Mouse (Mus musculus) limb, embryonic 13.5 days (tissue): ENCODE measurements around the gene Sidt2. TPM values are rescaled to one million over a fixed set of nuclear protein-coding genes. Genes with fewer than 3 reads are reported as not detected.

ENCODE experiments used
- ATAC-seq: fragments of 200-750 bp; cut with Nextera tagmentation; 2 replicates; pipeline ENCODE4 v1.8.0; 2017; ENCODE audit warnings: low read depth, moderate number of reproducible peaks, moderate TSS enrichment; ENCODE audit not compliant: low FRiP score
- H3K27ac ChIP-seq: fragments of 300-500 bp; sonication (generic); 2 replicates; pipeline ENCODE4 v1.5.1; 2015; ENCODE audit warnings: inconsistent platforms, mild to moderate bottlenecking, moderate library complexity
- H3K27me3 ChIP-seq: fragments of 300-500 bp; sonication (generic); 2 replicates; pipeline ENCODE4 v1.6.1; 2015; ENCODE audit warnings: mild to moderate bottlenecking, inconsistent platforms
- H3K36me3 ChIP-seq: fragments of 300-500 bp; sonication (generic); 2 replicates; pipeline ENCODE4 v1.6.1; 2015; ENCODE audit warnings: inconsistent platforms, mild to moderate bottlenecking, moderate library complexity
- H3K4me1 ChIP-seq: fragments of 300-500 bp; sonication (generic); 2 replicates; pipeline ENCODE4 v1.6.1; 2015; ENCODE audit warnings: inconsistent platforms
- H3K4me2 ChIP-seq: fragments of 300-500 bp; sonication (generic); replicated peaks from 2 replicates; pipeline ENCODE4 v1.6.1; 2015; ENCODE audit warnings: inconsistent platforms, mild to moderate bottlenecking, moderate library complexity
- H3K4me3 ChIP-seq: fragments of 300-500 bp; sonication (generic); 2 replicates; pipeline ENCODE4 v1.5.1; 2015; ENCODE audit warnings: moderate library complexity, mild to moderate bottlenecking, inconsistent platforms
- H3K9ac ChIP-seq: fragments of 300-500 bp; sonication (generic); 2 replicates; pipeline ENCODE4 v1.6.1; 2015; ENCODE audit warnings: mild to moderate bottlenecking, inconsistent platforms
- H3K9me3 ChIP-seq: fragments of 300-500 bp; sonication (generic); 2 replicates; pipeline ENCODE4 v1.6.1; 2016; ENCODE audit warnings: inconsistent platforms
- WGBS: fragments of 180-500 bp; shearing (Covaris S2); methylation state at CpG from one replicate; pipeline ENCODE4 v1.1.7; 2015; 5-methylcytosine and 5-hydroxymethylcytosine counted together
- polyA plus RNA-seq: library from polyadenylated mRNA; unstranded; fragments of >200 nt; fragmentation: Nextera tagmentation; extraction: Ambion mirVana; gene quantifications from 2 replicates; pipeline ENCODE4 v1.2.1, GENCODE M21; 2015

Gene Sidt2
- polyA plus RNA-seq, 1 experiment from 2014 or later, result 40.0 TPM

- H3K4me3 ChIP-seq, result no peak overlapping the region
- no peak overlapping the region for H3K27ac ChIP-seq
- peak; percentile 42; the same call in 1 of the 2 replicates for ATAC-seq
- H3K36me3 ChIP-seq, result peaks cover 39% of the 10 kb centered on the region
- 0 out of 2 replicates have a peak, but pooled peaks cover 2% of the 10 kb centered on the region for H3K27me3 ChIP-seq
- 66% methylated on average over 11 of the region's 11 CpGs for WGBS
- no peaks in the 10 kb centered on the region for H3K9me3 ChIP-seq
- H3K4me2 ChIP-seq, result no peak overlapping the region
- H3K4me1 ChIP-seq, result peaks cover 26% of the 10 kb centered on the region
- H3K9ac ChIP-seq, result no peak overlapping the region; the same call in 1 of the 2 replicates
Observed at GRCm38 (mm10) chr9:45932571-45933415, 22.3 kb downstream of the Sidt2 start.

- no peak overlapping the region for H3K27ac ChIP-seq
- no peak for ATAC-seq
- no peak overlapping the region for H3K9ac ChIP-seq
- WGBS, result 50% methylated on average over 1 of the region's 1 CpGs
- H3K4me3 ChIP-seq, result no peak overlapping the region
- H3K4me1 ChIP-seq, result peaks cover 26% of the 10 kb centered on the region
- peaks cover 47% of the 10 kb centered on the region for H3K36me3 ChIP-seq
- no peaks in the 10 kb centered on the region for H3K9me3 ChIP-seq
- 0 out of 2 replicates have a peak, but pooled peaks cover 2% of the 10 kb centered on the region for H3K27me3 ChIP-seq
- H3K4me2 ChIP-seq, result no peak overlapping the region
Observed at GRCm38 (mm10) chr9:45931958-45932357, 23.1 kb downstream of the Sidt2 start.

GRCm38 (mm10) chr9:45929285-45929684, 25.8 kb downstream of the Sidt2 start:
- no peak for ATAC-seq
- WGBS, result 80% methylated on average over 5 of the region's 5 CpGs
- H3K36me3 ChIP-seq, result peaks cover 70% of the 10 kb centered on the region
- no peak overlapping the region for H3K4me3 ChIP-seq
- H3K4me1 ChIP-seq, result peaks cover 9% of the 10 kb centered on the region
- no peaks in the 10 kb centered on the region for H3K27me3 ChIP-seq
- no peaks in the 10 kb centered on the region for H3K9me3 ChIP-seq
- H3K9ac ChIP-seq, result no peak overlapping the region
- no peak overlapping the region for H3K27ac ChIP-seq
- no peak overlapping the region for H3K4me2 ChIP-seq

- Histone ChIP-seq H3K4me3 (no peak overlapping the region), H3K27me3 (no peaks in the 10 kb centered on the region)
Observed at GRCm38 (mm10) chr9:45919895-45920294, 35.2 kb downstream of the Sidt2 start.

GRCm38 (mm10) chr9:45917041-45917934, 37.8 kb downstream of the Sidt2 start:
- H3K9ac ChIP-seq, result no peak overlapping the region
- H3K4me2 ChIP-seq, result no peak overlapping the region
- no peak overlapping the region for H3K4me3 ChIP-seq
- no peaks in the 10 kb centered on the region for H3K4me1 ChIP-seq
- ATAC-seq, result no peak
- H3K27me3 ChIP-seq, result no peaks in the 10 kb centered on the region
- H3K27ac ChIP-seq, result no peak overlapping the region
- peaks cover 94% of the 10 kb centered on the region for H3K36me3 ChIP-seq
- 91% methylated on average over 5 of the region's 5 CpGs for WGBS
- no peaks in the 10 kb centered on the region for H3K9me3 ChIP-seq

More at GRCm38 (mm10) chr9:45919895-45920294, 35.2 kb downstream of the Sidt2 start:
- no peak overlapping the region for H3K4me2 ChIP-seq
- H3K9ac ChIP-seq, result no peak overlapping the region
- no peaks in the 10 kb centered on the region for H3K9me3 ChIP-seq
- H3K4me1 ChIP-seq, result no peaks in the 10 kb centered on the region
- ATAC-seq, result no peak
- 76% methylated on average over 1 of the region's 1 CpGs for WGBS
- no peak overlapping the region for H3K27ac ChIP-seq
- peaks cover 88% of the 10 kb centered on the region for H3K36me3 ChIP-seq

- Histone ChIP-seq H3K36me3 (peaks cover 96% of the 10 kb centered on the region), H3K27ac (no peak overlapping the region), H3K9ac (no peak overlapping the region), H3K9me3 (no peaks in the 10 kb centered on the region), H3K27me3 (no peaks in the 10 kb centered on the region), H3K4me1 (no peaks in the 10 kb centered on the region), H3K4me3 (no peak overlapping the region), H3K4me2 (no peak overlapping the region)
- 90% methylated on average over 2 of the region's 2 CpGs for WGBS
- no peak for ATAC-seq
Observed at GRCm38 (mm10) chr9:45915659-45916058, 39.4 kb downstream of the Sidt2 start.

- H3K9me3 ChIP-seq, result no peaks in the 10 kb centered on the region
- no peak for ATAC-seq
- H3K27ac ChIP-seq, result no peak overlapping the region
- H3K36me3 ChIP-seq, result peaks cover 80% of the 10 kb centered on the region
- H3K9ac ChIP-seq, result no peak overlapping the region
- H3K4me2 ChIP-seq, result no peak overlapping the region
- no peak overlapping the region for H3K4me3 ChIP-seq
- 70% methylated on average over 1 of the region's 1 CpGs for WGBS
- peaks cover 11% of the 10 kb centered on the region for H3K4me1 ChIP-seq
- H3K27me3 ChIP-seq, result no peaks in the 10 kb centered on the region
Observed at GRCm38 (mm10) chr9:45911673-45912072, 43.4 kb downstream of the Sidt2 start.

- WGBS, result 89% methylated on average over 3 of the region's 3 CpGs
- H3K9me3 ChIP-seq, result no peaks in the 10 kb centered on the region
- ATAC-seq, result no peak
- H3K4me3 ChIP-seq, result no peak overlapping the region
- H3K4me2 ChIP-seq, result no peak overlapping the region
- H3K36me3 ChIP-seq, result peaks cover 73% of the 10 kb centered on the region
- H3K27ac ChIP-seq, result no peak overlapping the region
- peaks cover 11% of the 10 kb centered on the region for H3K4me1 ChIP-seq
- no peaks in the 10 kb centered on the region for H3K27me3 ChIP-seq
- H3K9ac ChIP-seq, result no peak overlapping the region
Observed at GRCm38 (mm10) chr9:45910995-45911394, 44.1 kb downstream of the Sidt2 start.

- under 1% methylated on average over 19 of the region's 19 CpGs for WGBS
- H3K27ac ChIP-seq, result peak overlapping the region; percentile 69; the same call in 1 of the 2 replicates
- peaks cover 51% of the 10 kb centered on the region for H3K36me3 ChIP-seq
- 0 out of 2 replicates have a peak, but pooled peaks have one; percentile 13 for ATAC-seq
- H3K4me3 ChIP-seq, result peak overlapping the region; percentile 83
- H3K4me1 ChIP-seq, result peaks cover 24% of the 10 kb centered on the region
- H3K9ac ChIP-seq, result peak overlapping the region; percentile 92
- H3K27me3 ChIP-seq, result no peaks in the 10 kb centered on the region
- peak overlapping the region; percentile 80 for H3K4me2 ChIP-seq
- no peaks in the 10 kb centered on the region for H3K9me3 ChIP-seq
Observed at GRCm38 (mm10) chr9:45907078-45907428, 48.0 kb downstream of the Sidt2 start.

- peak; percentile 92 for ATAC-seq
- peak within 1 kb of the TSS; percentile 87 for H3K27ac ChIP-seq
- H3K9me3 ChIP-seq, result no peaks in the 10 kb centered on the region
- WGBS, result under 1% methylated on average over 76 of the region's 80 CpGs
- H3K27me3 ChIP-seq, result no peaks in the 10 kb centered on the region
- peak within 1 kb of the TSS; percentile 83 for H3K4me3 ChIP-seq
- H3K36me3 ChIP-seq, result peaks cover 51% of the 10 kb centered on the region
- peaks cover 24% of the 10 kb centered on the region for H3K4me1 ChIP-seq
- H3K9ac ChIP-seq, result peak within 1 kb of the TSS; percentile 92
- H3K4me2 ChIP-seq, result peak within 1 kb of the TSS; percentile 80
Observed at GRCm38 (mm10) chr9:45906355-45907077, 48.5 kb downstream of the Sidt2 start, which contains the start of the genes Pcsk7 and Rnf214. Gene Pcsk7 (plus strand): TSS chr9:45906497. Gene Rnf214 (minus strand): TSS chr9:45906911.

GRCm38 (mm10) chr9:45905811-45906237, 49.2 kb downstream of the Sidt2 start:
- no peaks in the 10 kb centered on the region for H3K27me3 ChIP-seq
- H3K9ac ChIP-seq, result peak overlapping the region; percentile 92
- H3K27ac ChIP-seq, result peak overlapping the region; percentile 87
- H3K9me3 ChIP-seq, result no peaks in the 10 kb centered on the region
- peak overlapping the region; percentile 83 for H3K4me3 ChIP-seq
- peak; percentile 60 for ATAC-seq
- under 1% methylated on average over 21 of the region's 27 CpGs for WGBS
- H3K4me1 ChIP-seq, result peaks cover 24% of the 10 kb centered on the region
- peaks cover 45% of the 10 kb centered on the region for H3K36me3 ChIP-seq
- peak overlapping the region; percentile 80 for H3K4me2 ChIP-seq
